In the genomic region with DNA sequence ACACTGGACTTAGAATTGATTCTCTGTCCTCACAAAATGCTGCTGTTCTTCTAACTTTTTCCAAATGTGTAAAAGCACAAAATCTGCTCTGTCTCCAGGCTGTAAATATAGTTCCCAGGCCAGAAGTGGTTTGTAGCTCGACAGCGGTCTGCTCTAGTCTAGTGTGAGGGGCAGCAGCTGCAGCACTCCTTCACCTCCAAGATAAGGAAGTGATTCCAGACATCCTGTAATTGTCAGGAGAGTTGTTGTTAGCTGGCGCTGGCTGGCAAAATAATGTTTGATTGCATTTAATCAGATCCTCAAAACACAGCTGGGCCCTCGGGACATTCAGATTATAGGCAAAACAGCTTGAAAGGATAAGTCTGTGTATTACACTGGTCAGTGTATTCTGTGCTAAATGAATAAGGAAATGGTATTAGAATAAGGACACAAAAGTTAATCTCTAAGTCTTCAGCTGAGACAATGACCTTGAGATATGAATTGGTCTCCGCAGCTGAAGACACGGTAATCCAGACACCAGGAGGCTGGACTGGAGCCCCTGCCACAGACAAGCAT, we compare ENCODE assay signal across 21 mouse cellular contexts.
DNase-seq lines count a peak whose midpoint lies in the region; ATAC-seq and TF ChIP-seq lines count a peak whose summit lies in the region.
"Had no signal": no experiment of that assay in that cellular context is flagged by ENCODE, and none has a peak within 500 bp of the region (broad histone marks: within the 10 kb centered on the region; RNA-seq: fewer than 3 reads in every experiment).

No protein-coding gene starts in this region.

- H3K27me3 ChIP-seq in heart, embryonic 14.5 days (ENCODE audit: control insufficient read depth, insufficient read depth, low read length) = no peaks in the 10 kb centered on the region
- H3K27me3 ChIP-seq in lung, postnatal 0 days (replicated peaks; ENCODE audit: insufficient read depth, low read length) = no peaks in the 10 kb centered on the region
- H3K27me3 ChIP-seq in heart, embryonic 15.5 days = no peaks in the 10 kb centered on the region
- H3K27me3 ChIP-seq: hindbrain, embryonic 13.5 days; liver, embryonic 15.5 days; midbrain, embryonic 12.5 days had no signal

- no peak overlapping the region for H3K4me2 ChIP-seq in heart, embryonic 14.5 days (ENCODE audit: low read length)
- no peak overlapping the region for H3K4me2 ChIP-seq in lung, postnatal 0 days (replicated peaks; ENCODE audit: low read depth, low read length)
- H3K4me2 ChIP-seq in heart, embryonic 15.5 days = no peak overlapping the region
- H3K4me2 ChIP-seq: hindbrain, embryonic 13.5 days; liver, embryonic 15.5 days; midbrain, embryonic 12.5 days had no signal

- H3K4me1 ChIP-seq in heart, embryonic 14.5 days (ENCODE audit: control insufficient read depth in 2 of 2, insufficient read depth in 2 of 2, low read length in 2 of 2) = peaks cover 0 to 8% of the 10 kb centered on the region in 2 experiments; a peak in 1 of 4 replicates
- no peaks in the 10 kb centered on the region for H3K4me1 ChIP-seq in lung, postnatal 0 days (ENCODE audit: insufficient read depth, low read depth, low read length)
- peaks cover 4% of the 10 kb centered on the region; the same call in 1 of the 2 replicates for H3K4me1 ChIP-seq in heart, embryonic 15.5 days (replicated peaks)
- H3K4me1 ChIP-seq: forebrain, embryonic 10.5 days; hindbrain, embryonic 13.5 days; liver, embryonic 15.5 days; midbrain, embryonic 12.5 days had no signal

- DNase-seq in heart, adult 8-10 months (ENCODE audit: low spot score) = no peak
- peak; percentile 15 for DNase-seq in lung, postnatal 10 days
- DNase-seq in lung, postnatal 0 days (ENCODE audit: low spot score) = no peak
- no peak for DNase-seq in embryo, embryonic 10 days (ENCODE audit: low spot score)
- DNase-seq: adrenal gland, adult 8-10 months; cerebellum, adult 2 months; cerebellum, postnatal 25 days; forebrain, postnatal 0 days; gastrocnemius, postnatal 14 days; kidney, adult 8-10 months; liver; thymus, adult 18-20 months; thymus, postnatal 4 days had no signal

- no peaks in the 10 kb centered on the region for H3K36me3 ChIP-seq in heart, embryonic 14.5 days (ENCODE audit: control insufficient read depth, insufficient read depth, low read length)
- H3K36me3 ChIP-seq in lung, postnatal 0 days (ENCODE audit: insufficient read depth, low read length) = no peaks in the 10 kb centered on the region
- no peaks in the 10 kb centered on the region for H3K36me3 ChIP-seq in heart, embryonic 15.5 days
- H3K36me3 ChIP-seq: forebrain, embryonic 10.5 days; hindbrain, embryonic 13.5 days; limb, embryonic 10.5 days; liver, embryonic 15.5 days; midbrain, embryonic 12.5 days had no signal

- no peak overlapping the region for H3K9ac ChIP-seq in heart, embryonic 14.5 days (ENCODE audit: low read length)
- no peak overlapping the region for H3K9ac ChIP-seq in lung, postnatal 0 days (replicated peaks; ENCODE audit: low read depth)
- H3K9ac ChIP-seq in heart, embryonic 15.5 days = no peak overlapping the region
- H3K9ac ChIP-seq: forebrain, postnatal 0 days; hindbrain, embryonic 13.5 days; liver, embryonic 15.5 days; midbrain, embryonic 12.5 days had no signal

- no peaks in the 10 kb centered on the region for H3K9me3 ChIP-seq in heart, embryonic 14.5 days (ENCODE audit: control insufficient read depth, low read length)
- H3K9me3 ChIP-seq in lung, postnatal 0 days (ENCODE audit: low read length) = no peaks in the 10 kb centered on the region
- no peaks in the 10 kb centered on the region for H3K9me3 ChIP-seq in heart, embryonic 15.5 days (replicated peaks)
- H3K9me3 ChIP-seq: forebrain, embryonic 10.5 days; hindbrain, embryonic 13.5 days; limb, embryonic 10.5 days; liver, embryonic 15.5 days; midbrain, embryonic 12.5 days had no signal

- TF ChIP-seq CTCF in lung, postnatal 0 days (IDR thresholded peaks at IDR 0.05) = no peak

- TF ChIP-seq EP300 in lung, postnatal 0 days (IDR thresholded peaks at IDR 0.05) = no peak

- no peak overlapping the region for H3K4me3 ChIP-seq in heart, embryonic 14.5 days (ENCODE audit: control insufficient read depth in 1 of 2, insufficient read depth in 1 of 2, low read depth in 1 of 2, low read length in 2 of 2)
- no peak overlapping the region for H3K4me3 ChIP-seq in lung, postnatal 0 days (ENCODE audit: low read depth, low read length)
- no peak overlapping the region for H3K4me3 ChIP-seq in heart, embryonic 15.5 days
- H3K4me3 ChIP-seq: forebrain, embryonic 10.5 days; hindbrain, embryonic 13.5 days; limb, embryonic 10.5 days; liver, embryonic 15.5 days; midbrain, embryonic 12.5 days had no signal

- 9% methylated on average over 6 of the region's 6 CpGs for WGBS in heart, embryonic 14.5 days
- 38% methylated on average over 6 of the region's 6 CpGs for WGBS in lung, postnatal 0 days
- WGBS in heart, embryonic 15.5 days = 14% methylated on average over 6 of the region's 6 CpGs

- ATAC-seq in heart, embryonic 14.5 days (ENCODE audit: insufficient number of reproducible peaks, insufficient read depth, low FRiP score, low read depth) = peak; percentile 79
- ATAC-seq in lung, postnatal 0 days = no peak
- peak; percentile 83 for ATAC-seq in heart, embryonic 15.5 days (replicated peaks; ENCODE audit: insufficient number of reproducible peaks, insufficient read depth, low FRiP score, low read depth)
- no peak for ATAC-seq in inflammation-experienced regulatory T-cells, adult 6 months
- ATAC-seq: forebrain, postnatal 0 days had no signal

- H3K27ac ChIP-seq in heart, embryonic 14.5 days (replicated peaks in 1 of 2; ENCODE audit: control insufficient read depth in 1 of 2, insufficient read depth in 1 of 2, low read depth in 2 of 2, low read length in 2 of 2) = peak overlapping the region in 1 of 2 experiments; percentile 38; a peak in 1 of 4 replicates
- H3K27ac ChIP-seq in lung, postnatal 0 days (ENCODE audit: low read length) = no peak overlapping the region
- no peak overlapping the region for H3K27ac ChIP-seq in heart, embryonic 15.5 days
- H3K27ac ChIP-seq: forebrain, embryonic 10.5 days; hindbrain, embryonic 13.5 days; limb, embryonic 10.5 days; liver, embryonic 15.5 days; midbrain, embryonic 12.5 days had no signal

Comparison
In these comparisons a context has a peak if more than half of its experiments do, and no peak if none do; other contexts are left out.
1. ATAC-seq: peak in heart, embryonic 14.5 days (single experiment) and heart, embryonic 15.5 days (single experiment); none in lung, postnatal 0 days (single experiment) and inflammation-experienced regulatory T-cells, adult 6 months (single experiment).